Mouse (Mus musculus) small intestine, adult 2 months (tissue): Measurements from ENCODE around the gene Nek11. TPM values are rescaled to one million over a fixed set of nuclear protein-coding genes. Genes with fewer than 3 reads are reported as not detected.

Experiments used
- H3K27ac ChIP-seq: fragments of 200-500 bp; 2 replicates; pipeline ENCODE4 v1.5.1; 2012; ENCODE audit warnings: low read depth, low read length, control low read depth, inconsistent platforms; ENCODE audit not compliant: insufficient read depth
- H3K27me3 ChIP-seq: fragments of 200-500 bp; 2 replicates; pipeline ENCODE4 v1.6.1; 2012; ENCODE audit warnings: mild to moderate bottlenecking, moderate library complexity, low read length, inconsistent platforms; ENCODE audit not compliant: control insufficient read depth, insufficient read depth
- H3K36me3 ChIP-seq: fragments of 200-500 bp; 2 replicates; pipeline ENCODE4 v1.6.1; 2012; ENCODE audit warnings: mild to moderate bottlenecking, low read length, control low read depth, inconsistent platforms; ENCODE audit not compliant: control insufficient read depth, insufficient read depth
- H3K4me1 ChIP-seq: fragments of 200-500 bp; 2 replicates; pipeline ENCODE4 v1.6.1; 2012; ENCODE audit warnings: low read length, inconsistent platforms, mixed read lengths; ENCODE audit not compliant: control insufficient read depth, insufficient read depth, insufficient read length
- H3K4me3 ChIP-seq: fragments of 200-500 bp; 2 replicates; pipeline ENCODE4 v1.5.1; 2012; ENCODE audit warnings: low read depth, mild to moderate bottlenecking, control low read depth, inconsistent platforms, low read length, moderate library complexity
- CTCF ChIP-seq: fragments of 200-500 bp; IDR thresholded peaks from 2 replicates; pipeline ENCODE4 v1.5.1; 2012; ENCODE audit warnings: low read depth, mild to moderate bottlenecking, control low read depth, inconsistent platforms, low read length, moderate library complexity, mixed read lengths; ENCODE audit not compliant: insufficient replicate concordance, insufficient read length; ENCODE audit errors: extremely low read depth
- POLR2A ChIP-seq: fragments of 200-500 bp; IDR thresholded peaks from 2 replicates; pipeline ENCODE4 v1.6.1; 2012; ENCODE audit warnings: low read depth, mild to moderate bottlenecking, control low read depth, inconsistent platforms, low read length, moderate library complexity
- WGBS: fragments of 180-500 bp; shearing (Covaris S2); methylation state at CpG from one replicate; pipeline ENCODE4 v1.1.7; 2018; 5-methylcytosine and 5-hydroxymethylcytosine counted together
- polyA plus RNA-seq: library from polyadenylated mRNA; depleted of rRNA; stranded (reverse); fragments of >200 nt; gene quantifications from 2 replicates; pipeline ENCODE4 v1.2.3, GENCODE M21; 2012

The Nek11 gene
- polyA plus RNA-seq, 1 experiment, result not detected

DNA sequence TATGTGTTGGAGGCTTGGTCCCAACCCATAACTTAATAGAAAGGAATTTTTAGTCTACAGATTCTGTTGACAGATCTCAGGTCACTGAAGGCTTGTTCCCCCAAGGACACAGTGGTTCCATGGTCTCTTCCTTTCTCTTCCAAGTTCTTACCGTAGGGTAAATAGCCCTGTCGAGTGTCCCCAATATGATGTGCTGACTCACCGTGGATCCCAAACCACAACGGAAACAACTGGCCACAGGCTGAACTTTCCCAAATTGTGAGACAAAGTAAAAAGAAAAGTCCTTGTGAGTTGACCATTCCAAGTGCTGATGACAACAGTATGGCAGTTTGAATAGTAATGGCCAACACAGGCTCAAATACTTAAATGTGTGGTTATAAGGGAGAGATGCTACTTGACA is 144.1 kb downstream of the Nek11 start:
- H3K36me3 ChIP-seq, result no peaks in the 10 kb centered on the region
- H3K27ac ChIP-seq, result no peak overlapping the region
- H3K4me1 ChIP-seq, result no peaks in the 10 kb centered on the region
- TF ChIP-seq CTCF, result no peak
- TF ChIP-seq POLR2A, result no peak
- H3K27me3 ChIP-seq, result no peaks in the 10 kb centered on the region
- H3K4me3 ChIP-seq, result no peak overlapping the region
- WGBS, result 90% methylated on average over 4 of the region's 4 CpGs

- TF ChIP-seq POLR2A (no peak), CTCF (no peak)
- H3K27ac ChIP-seq, result no peak overlapping the region
- no peak overlapping the region for H3K4me3 ChIP-seq
- H3K36me3 ChIP-seq, result no peaks in the 10 kb centered on the region
- H3K27me3 ChIP-seq, result no peaks in the 10 kb centered on the region
- 29% methylated on average over 5 of the region's 5 CpGs for WGBS
- no peaks in the 10 kb centered on the region for H3K4me1 ChIP-seq
Measured at GRCm38 (mm10) chr9:105244024-105244423, 151.3 kb downstream of the Nek11 start.

GRCm38 (mm10) chr9:105214434-105214833 is 180.9 kb downstream of the Nek11 start:
- 37% methylated on average over 4 of the region's 4 CpGs for whole genome bisulfite sequencing
- Histone ChIP-seq H3K27me3 (no peaks in the 10 kb centered on the region), H3K36me3 (no peaks in the 10 kb centered on the region), H3K4me1 (no peaks in the 10 kb centered on the region), H3K4me3 (no peak overlapping the region), H3K27ac (no peak overlapping the region)
- peak; percentile 16; the same call in 1 of the 2 replicates for TF ChIP-seq CTCF
- TF ChIP-seq POLR2A, result no peak

DNA sequence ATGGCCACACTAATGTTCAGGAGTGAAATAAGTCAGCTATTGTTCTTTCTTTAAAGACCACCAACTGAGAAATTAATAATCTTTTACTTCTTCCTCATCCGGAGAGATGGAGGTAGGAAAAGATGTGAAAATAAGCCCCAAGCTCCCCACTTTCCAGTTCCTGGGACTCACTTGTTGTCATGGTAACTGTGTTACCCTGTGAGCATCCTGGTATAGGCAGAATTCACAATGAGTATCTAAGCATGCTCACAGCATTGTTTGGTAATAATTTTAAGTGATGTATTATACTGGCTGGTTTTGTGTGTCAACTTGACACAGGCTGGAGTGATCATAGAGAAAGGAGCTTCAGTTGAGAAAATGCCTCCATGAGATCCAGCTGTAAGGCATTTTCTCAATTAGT is 195.0 kb downstream of the Nek11 start:
- Histone ChIP-seq H3K27ac (no peak overlapping the region), H3K4me1 (no peaks in the 10 kb centered on the region), H3K36me3 (no peaks in the 10 kb centered on the region), H3K4me3 (no peak overlapping the region), H3K27me3 (no peaks in the 10 kb centered on the region)
- no peak for TF ChIP-seq CTCF
- TF ChIP-seq POLR2A, result no peak
- WGBS, result 74% methylated on average over 1 of the region's 1 CpGs

DNA sequence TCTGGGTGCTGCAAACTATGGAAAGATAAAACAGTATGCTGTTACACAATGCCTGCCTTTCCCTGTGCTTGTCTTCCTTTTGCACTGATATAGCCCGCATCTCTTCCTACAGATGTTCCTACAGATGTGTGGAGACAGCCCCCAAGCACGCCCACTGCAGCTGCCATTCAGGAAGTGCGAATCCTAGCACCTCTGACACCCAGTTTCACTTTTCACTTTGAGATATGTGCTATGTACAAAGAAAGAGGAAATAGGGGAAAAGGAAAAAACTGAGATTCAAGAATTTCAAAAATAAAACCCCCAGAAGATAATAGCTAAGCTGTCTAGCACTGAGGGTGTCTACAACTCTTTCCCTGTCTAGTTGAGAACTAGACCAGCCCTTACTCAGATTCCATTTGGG is 208.6 kb downstream of the Nek11 start:
- Histone ChIP-seq H3K4me3 (no peak overlapping the region), H3K27me3 (no peaks in the 10 kb centered on the region), H3K36me3 (no peaks in the 10 kb centered on the region), H3K4me1 (no peaks in the 10 kb centered on the region), H3K27ac (no peak overlapping the region)
- TF ChIP-seq CTCF, result no peak
- no peak for TF ChIP-seq POLR2A
- 50% methylated on average over 3 of the region's 3 CpGs for WGBS

GRCm38 (mm10) chr9:105182392-105182791 is 212.9 kb downstream of the Nek11 start:
- TF ChIP-seq CTCF (no peak), POLR2A (no peak)
- Histone ChIP-seq H3K4me3 (no peak overlapping the region), H3K27ac (no peak overlapping the region), H3K4me1 (no peaks in the 10 kb centered on the region), H3K36me3 (no peaks in the 10 kb centered on the region), H3K27me3 (no peaks in the 10 kb centered on the region)
- 75% methylated on average over 3 of the region's 3 CpGs for WGBS

DNA sequence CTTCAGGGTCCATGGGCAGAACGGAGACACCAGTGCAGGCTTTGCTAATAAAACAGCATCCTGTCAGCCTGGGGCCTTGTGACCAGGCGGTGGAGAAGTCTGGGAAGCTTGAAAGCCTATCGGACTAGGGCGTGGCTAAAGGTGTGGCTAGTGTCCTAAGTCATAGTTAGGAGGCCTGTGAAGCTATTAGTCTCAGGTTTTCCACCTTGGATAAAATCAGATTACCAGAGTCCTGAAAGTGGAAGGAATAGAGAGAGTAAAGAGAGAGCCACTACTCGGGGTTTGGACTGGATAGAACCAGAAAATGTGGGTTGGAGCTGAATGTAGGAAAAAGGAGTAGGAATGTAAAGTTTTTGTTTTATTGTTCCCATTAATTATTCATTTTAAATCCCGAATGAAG is 250.3 kb downstream of the Nek11 start, which contains the start of gene 1700080E11Rik:
Gene 1700080E11Rik, minus strand, starts transcription at position 101 of the 400 bp plus-strand sequence.
- H3K36me3 ChIP-seq, result no peaks in the 10 kb centered on the region
- no peak within 1 kb of the TSS for H3K27ac ChIP-seq
- no peak for TF ChIP-seq CTCF
- TF ChIP-seq POLR2A, result no peak
- no peaks in the 10 kb centered on the region; the same call in 1 of the 2 replicates for H3K4me1 ChIP-seq
- 54% methylated on average over 6 of the region's 6 CpGs for WGBS
- H3K4me3 ChIP-seq, result no peak within 1 kb of the TSS
- H3K27me3 ChIP-seq, result no peaks in the 10 kb centered on the region
